Mouse (Mus musculus): ENCODE results near the gene Magix.

DNA sequence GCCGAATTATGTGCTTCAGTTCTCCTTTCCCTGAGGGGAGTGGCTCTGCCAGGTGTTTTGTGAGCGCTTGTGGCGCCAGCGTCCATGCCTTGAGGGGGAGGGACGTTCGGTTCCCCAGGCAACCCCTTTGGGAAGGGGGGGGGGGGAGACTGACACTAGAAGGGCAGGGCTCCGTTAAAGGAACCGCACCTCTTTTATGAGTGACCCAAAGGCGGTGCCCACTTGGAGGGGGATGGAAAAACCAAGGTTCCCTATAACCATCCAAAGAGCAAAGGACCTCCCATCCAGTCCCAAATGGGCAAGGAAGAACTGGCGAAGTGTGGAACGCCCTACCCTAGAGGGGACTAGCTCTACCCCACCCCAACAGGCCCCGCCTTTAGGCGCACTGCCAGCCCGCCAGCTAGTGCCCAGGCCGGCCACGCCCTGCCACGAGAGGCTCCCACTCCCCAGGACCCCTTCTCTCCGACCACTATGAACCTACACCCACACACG, 10.6 kb downstream of the Magix start:
- no peak for TF ChIP-seq CTCF (conservative IDR thresholded peaks at IDR 0.05; ENCODE audit: low read length)
- no peak for TF ChIP-seq NANOG (IDR thresholded peaks at IDR 0.05; ENCODE audit: borderline replicate concordance, low read length)
